Mouse (Mus musculus) midbrain, embryonic 12.5 days (tissue): ENCODE data around the gene Krt77. TPM values are rescaled to one million over a fixed set of nuclear protein-coding genes. Genes with fewer than 3 reads are reported as not detected.

Experiments
- ATAC-seq: fragments of 200-750 bp; cut with Nextera tagmentation; 2 replicates; pipeline ENCODE4 v1.8.0; 2017; ENCODE audit warnings: low read depth, moderate TSS enrichment, moderate library complexity; ENCODE audit not compliant: low FRiP score
- H3K27ac ChIP-seq: fragments of 300-500 bp; sonication (generic); replicated peaks from 2 replicates; pipeline ENCODE4 v1.5.1; 2016; ENCODE audit warnings: mild to moderate bottlenecking
- H3K27me3 ChIP-seq: fragments of 300-500 bp; sonication (generic); 2 replicates; pipeline ENCODE4 v1.6.1; 2016; ENCODE audit warnings: mild to moderate bottlenecking
- H3K36me3 ChIP-seq: fragments of 300-500 bp; sonication (generic); 2 replicates; pipeline ENCODE4 v1.6.1; 2016
- H3K4me1 ChIP-seq: fragments of 300-500 bp; sonication (generic); 2 replicates; pipeline ENCODE4 v1.6.1; 2016
- H3K4me2 ChIP-seq: fragments of 300-500 bp; sonication (generic); replicated peaks from 2 replicates; pipeline ENCODE4 v1.6.1; 2016; ENCODE audit warnings: mild to moderate bottlenecking, moderate library complexity
- H3K4me3 ChIP-seq: fragments of 300-500 bp; sonication (generic); 2 replicates; pipeline ENCODE4 v1.5.1; 2016; ENCODE audit warnings: mild to moderate bottlenecking
- H3K9ac ChIP-seq: fragments of 300-500 bp; sonication (generic); replicated peaks from 2 replicates; pipeline ENCODE4 v1.6.1; 2016; ENCODE audit warnings: mild to moderate bottlenecking, moderate library complexity
- H3K9me3 ChIP-seq: fragments of 300-500 bp; sonication (generic); 2 replicates; pipeline ENCODE4 v1.6.1; 2016; ENCODE audit warnings: mild to moderate bottlenecking
- WGBS: fragments of 180-500 bp; shearing (Covaris S2); methylation state at CpG from one replicate; pipeline ENCODE4 v1.1.7; 2016; 5-methylcytosine and 5-hydroxymethylcytosine counted together
- microRNA-seq: library from miRNA; unstranded; fragments of <30 nt; microRNA quantifications from one replicate; pipeline ENCODE4, GENCODE M21; 2017
- polyA plus RNA-seq: library from polyadenylated mRNA; unstranded; fragments of >200 nt; fragmentation: Nextera tagmentation; extraction: Ambion mirVana; gene quantifications from 2 replicates; pipeline ENCODE4 v1.2.1, GENCODE M21; 2016

Gene Krt77
- polyA plus RNA-seq, 1 experiment from 2014 or later, result not detected

GRCm38 (mm10) chr15:101833131-101833530 lies 36.4 kb downstream of the Krt77 start:
- Histone ChIP-seq H3K4me3 (no peak overlapping the region), H3K27me3 (no peaks in the 10 kb centered on the region), H3K9me3 (no peaks in the 10 kb centered on the region), H3K36me3 (no peaks in the 10 kb centered on the region), H3K4me2 (no peak overlapping the region), H3K4me1 (no peaks in the 10 kb centered on the region), H3K27ac (no peak overlapping the region), H3K9ac (no peak overlapping the region)
- WGBS, result 46% methylated on average over 6 of the region's 6 CpGs
- no peak for ATAC-seq

DNA sequence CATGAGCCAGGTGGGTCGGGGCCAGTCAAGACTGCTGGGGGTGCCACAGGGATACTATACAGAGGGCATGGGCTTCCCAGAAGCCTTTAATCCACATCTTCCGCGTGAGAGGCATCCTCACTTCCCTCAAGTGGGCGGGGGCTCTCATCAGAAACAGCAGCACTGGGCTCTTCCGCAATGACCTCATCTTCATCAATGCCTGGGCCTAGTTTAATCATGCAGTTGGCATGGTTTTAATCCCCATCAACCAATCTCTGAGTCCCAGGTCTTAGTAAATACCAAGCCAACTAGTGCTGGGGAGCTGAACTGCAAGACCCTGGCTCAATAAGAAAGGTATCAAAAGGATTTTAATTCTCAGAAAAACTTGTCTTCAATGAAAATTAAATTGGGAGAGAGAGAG lies 40.1 kb downstream of the Krt77 start:
- Histone ChIP-seq H3K27ac (no peak overlapping the region), H3K36me3 (no peaks in the 10 kb centered on the region), H3K4me3 (no peak overlapping the region), H3K4me1 (no peaks in the 10 kb centered on the region), H3K27me3 (no peaks in the 10 kb centered on the region), H3K4me2 (no peak overlapping the region), H3K9ac (no peak overlapping the region), H3K9me3 (no peaks in the 10 kb centered on the region)
- ATAC-seq, result no peak
- 59% methylated on average over 5 of the region's 5 CpGs for WGBS

DNA sequence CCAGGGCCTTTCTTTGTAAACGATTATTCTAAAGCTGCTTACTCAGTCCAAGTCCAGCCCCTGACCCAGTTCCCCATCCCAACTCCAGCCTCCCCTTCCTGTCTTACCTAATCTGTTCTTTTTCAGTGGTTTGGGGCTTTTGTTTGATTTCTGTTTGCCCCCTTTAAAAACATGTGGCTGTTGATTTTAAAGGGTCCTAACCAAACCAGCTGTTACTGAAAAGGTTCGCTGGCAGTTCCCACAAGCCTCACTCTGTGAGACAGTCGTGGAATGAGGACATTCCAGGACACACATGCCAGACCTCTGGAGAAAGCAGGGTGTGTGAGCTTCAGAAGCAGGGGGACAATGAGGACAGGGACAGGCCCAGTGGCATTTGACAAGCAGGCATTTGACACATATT lies 47.7 kb downstream of the Krt77 start:
- 38% methylated on average over 3 of the region's 3 CpGs for WGBS
- H3K9me3 ChIP-seq, result no peaks in the 10 kb centered on the region

DNA sequence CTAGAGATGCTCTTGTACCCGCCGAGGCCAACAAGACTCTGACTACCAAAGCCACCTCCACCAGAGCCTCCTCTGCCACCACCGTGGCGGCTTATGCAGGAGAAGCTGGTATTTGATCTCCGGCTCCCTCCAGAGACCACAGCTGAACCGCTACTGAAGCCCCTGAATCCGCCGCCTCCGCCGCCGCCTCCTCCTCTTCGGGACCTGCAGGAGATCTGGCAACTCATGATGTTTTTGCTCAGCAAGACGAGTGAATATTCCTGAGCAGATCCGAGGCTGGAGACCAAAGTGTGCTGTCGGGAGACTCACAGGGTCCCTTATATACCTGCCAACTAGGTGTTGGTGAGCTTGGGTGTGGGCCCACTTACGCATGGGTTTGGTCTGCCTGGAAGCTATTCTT lies 51.6 kb downstream of the Krt77 start, which contains the start of gene Krt2:
Krt2 (minus strand) TSS at position 295 of the 400 bp plus-strand sequence.
- 86% methylated on average over 16 of the region's 16 CpGs for WGBS
- Histone ChIP-seq H3K4me3 (no peak within 1 kb of the TSS), H3K36me3 (no peaks in the 10 kb centered on the region), H3K9ac (no peak within 1 kb of the TSS), H3K4me2 (no peak within 1 kb of the TSS), H3K9me3 (no peaks in the 10 kb centered on the region), H3K27me3 (no peaks in the 10 kb centered on the region), H3K4me1 (no peaks in the 10 kb centered on the region), H3K27ac (no peak within 1 kb of the TSS)
- no peak for ATAC-seq

More for the DNA sequence above, 47.7 kb downstream of the Krt77 start:
- no peak overlapping the region for H3K4me2 ChIP-seq
- no peaks in the 10 kb centered on the region for H3K4me1 ChIP-seq
- H3K27ac ChIP-seq, result no peak overlapping the region
- H3K27me3 ChIP-seq, result no peaks in the 10 kb centered on the region
- no peaks in the 10 kb centered on the region for H3K36me3 ChIP-seq
- H3K9ac ChIP-seq, result no peak overlapping the region
- H3K4me3 ChIP-seq, result no peak overlapping the region
- ATAC-seq, result no peak

Small RNA genes lying within 50 kb of the gene (microRNA-seq; reads per million reads assigned to microRNA genes)
- not detected for gene Gm44356

Other genes starting within 250 kb of the Krt77 start
- gene Gm5414, start 241.5 kb downstream of the Krt77 start, polyA plus RNA-seq, result not detected in 2 replicates
- not detected in 2 replicates for gene Gm5478, start 222.3 kb downstream of the Krt77 start, polyA plus RNA-seq
- gene Krt6b, start 189.4 kb downstream of the Krt77 start, polyA plus RNA-seq, result not detected in 2 replicates
- not detected in 2 replicates for gene Krt6a, start 175.4 kb downstream of the Krt77 start, polyA plus RNA-seq
- gene Krt5, start 156.8 kb downstream of the Krt77 start, polyA plus RNA-seq, result 5.3 and 7.9 TPM in 2 replicates
- not detected in 2 replicates for gene Krt71, start 126.6 kb downstream of the Krt77 start, polyA plus RNA-seq
- gene Krt72, start 83.2 kb downstream of the Krt77 start, polyA plus RNA-seq, result not detected in 2 replicates
- gene Krt73, start 67.4 kb downstream of the Krt77 start, polyA plus RNA-seq, result 0.34 TPM in 2 replicates
- gene Krt2, start 51.5 kb downstream of the Krt77 start, polyA plus RNA-seq, result not detected in 2 replicates
- gene Krt1, start 18.9 kb downstream of the Krt77 start, polyA plus RNA-seq, result 2.3 and 4.6 TPM in 2 replicates
- not detected in 2 replicates for gene Krt76, start 23.2 kb upstream of the Krt77 start, polyA plus RNA-seq
- gene Krt4, start 55.0 kb upstream of the Krt77 start, polyA plus RNA-seq, result not detected in 2 replicates
- 0.14 and 0.27 TPM in 2 replicates for gene Krt79, start 70.6 kb upstream of the Krt77 start, polyA plus RNA-seq
- not detected in 2 replicates for gene Krt78, start 84.6 kb upstream of the Krt77 start, polyA plus RNA-seq
- 6.2 and 8.4 TPM in 2 replicates for gene Krt8, start 134.8 kb upstream of the Krt77 start, polyA plus RNA-seq
- gene Krt18, start 158.5 kb upstream of the Krt77 start, polyA plus RNA-seq, result 3.2 and 4.3 TPM in 2 replicates
- gene Eif4b, start 204.1 kb upstream of the Krt77 start, polyA plus RNA-seq, result 98.7 and 100 TPM in 2 replicates
- gene Tns2, start 230.7 kb upstream of the Krt77 start, polyA plus RNA-seq, result 13.3 and 14.1 TPM in 2 replicates